Mouse (Mus musculus): ENCODE measurements around the gene Grik3.

Gene Grik3

DNA sequence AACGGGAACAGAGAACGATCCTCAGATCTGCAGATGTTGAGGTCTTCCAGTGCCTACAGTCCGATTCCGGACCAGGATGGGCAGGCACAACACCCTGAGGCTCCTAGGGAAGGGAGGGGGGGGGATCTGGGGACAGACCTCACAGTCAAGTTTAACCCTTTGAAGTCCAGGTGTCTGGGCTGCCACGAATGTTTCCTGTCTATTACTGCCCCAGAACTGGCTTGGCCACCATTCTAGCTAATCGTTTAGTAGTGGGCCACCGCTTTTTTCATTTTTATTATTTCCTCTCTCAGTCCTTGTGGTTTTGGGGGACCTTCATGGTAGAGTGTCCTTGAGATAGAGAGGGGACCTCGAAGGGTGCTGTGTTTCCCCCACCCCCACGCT is 1.6 kb downstream of the Grik3 start:
- DNase-seq (ENCODE audit: low spot score in 2 of 2) = no peak

GRCm38 (mm10) chr4:125492706-125493105 is 2.2 kb downstream of the Grik3 start:
- DNase-seq (ENCODE audit: low spot score in 2 of 2) = no peak

DNA sequence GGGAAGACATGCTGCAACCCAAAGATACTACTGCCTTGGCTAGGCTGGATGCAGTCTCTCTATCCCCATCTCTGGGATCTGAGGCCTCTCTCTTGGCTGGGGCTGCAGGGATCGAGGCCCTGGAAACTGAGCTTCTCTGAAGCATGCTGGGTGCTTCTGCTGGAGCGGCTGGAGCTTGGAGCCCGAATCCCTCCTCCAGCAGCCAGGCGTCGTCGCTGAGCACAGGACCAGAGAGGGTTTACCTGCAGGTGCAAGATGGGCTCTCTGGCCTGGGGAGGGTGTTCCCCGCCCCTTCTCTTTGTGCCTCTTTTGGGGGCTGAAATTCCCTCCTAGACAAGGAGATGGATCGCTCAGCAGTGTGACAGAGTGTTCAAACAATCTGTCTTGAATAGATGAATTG is 2.6 kb downstream of the Grik3 start:
- no peak for DNase-seq (ENCODE audit: low spot score in 2 of 2)

DNA sequence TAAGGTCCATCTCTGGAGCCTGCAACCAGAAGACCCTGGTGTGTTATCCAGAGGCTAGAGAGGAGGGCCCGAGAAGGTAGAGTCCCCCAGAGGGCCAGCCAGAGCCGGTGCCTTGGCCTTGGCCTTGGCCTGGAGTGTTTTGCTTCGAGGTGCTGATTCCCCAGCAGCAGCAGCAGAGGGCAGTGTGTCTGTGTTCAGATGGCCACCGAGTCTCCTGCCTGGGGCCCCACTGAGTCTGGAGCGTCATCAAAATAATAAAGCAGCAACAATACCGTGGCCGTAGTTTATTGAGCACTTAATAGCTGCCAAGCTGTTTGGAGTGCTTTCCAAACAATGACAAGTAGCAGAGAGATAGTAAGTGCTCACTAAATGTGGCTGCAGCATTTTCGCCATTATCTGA is 5.0 kb downstream of the Grik3 start:
- DNase-seq (ENCODE audit: low spot score in 2 of 2) = no peak

DNA sequence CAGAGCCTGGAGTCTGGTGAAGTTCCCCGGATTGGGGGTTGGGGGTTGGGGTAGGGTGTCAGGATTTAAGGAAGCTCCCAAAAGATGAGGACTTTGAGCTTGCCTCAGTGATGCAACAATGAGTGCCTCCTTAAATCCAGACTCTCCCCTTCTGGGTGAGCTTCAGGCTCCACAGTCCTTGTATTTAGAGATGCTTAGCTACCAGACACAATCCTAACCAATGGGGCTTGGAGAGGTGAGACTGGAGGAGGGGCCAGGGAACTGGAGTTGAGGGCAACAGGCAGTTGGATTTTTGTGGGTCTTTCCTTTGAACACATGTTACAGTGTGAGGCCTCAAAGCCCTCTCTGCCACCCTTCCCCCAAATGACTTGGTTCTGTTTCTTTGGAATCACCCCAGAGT is 6.5 kb downstream of the Grik3 start:
- DNase-seq (ENCODE audit: low spot score in 2 of 2) = no peak

DNA sequence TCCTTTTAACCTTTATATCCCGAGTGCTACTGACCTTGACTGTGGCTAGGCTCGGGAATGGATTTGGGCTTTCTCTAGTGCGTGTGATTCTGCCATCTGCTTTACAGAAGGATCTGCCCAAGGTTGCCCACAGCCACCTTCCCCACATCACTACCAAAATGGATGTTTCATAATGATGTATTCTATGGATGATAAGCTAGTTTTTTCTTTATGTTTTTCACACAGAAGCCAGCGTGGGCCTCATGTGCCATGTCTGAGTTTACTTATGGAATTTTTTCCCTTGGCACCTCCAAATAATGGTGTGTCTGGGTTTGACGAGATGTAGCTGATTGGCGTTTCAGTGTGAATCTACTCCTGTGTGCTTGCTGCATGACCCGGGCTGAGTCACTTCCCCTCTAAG is 7.0 kb downstream of the Grik3 start:
- no peak for DNase-seq (ENCODE audit: low spot score in 2 of 2)

DNA sequence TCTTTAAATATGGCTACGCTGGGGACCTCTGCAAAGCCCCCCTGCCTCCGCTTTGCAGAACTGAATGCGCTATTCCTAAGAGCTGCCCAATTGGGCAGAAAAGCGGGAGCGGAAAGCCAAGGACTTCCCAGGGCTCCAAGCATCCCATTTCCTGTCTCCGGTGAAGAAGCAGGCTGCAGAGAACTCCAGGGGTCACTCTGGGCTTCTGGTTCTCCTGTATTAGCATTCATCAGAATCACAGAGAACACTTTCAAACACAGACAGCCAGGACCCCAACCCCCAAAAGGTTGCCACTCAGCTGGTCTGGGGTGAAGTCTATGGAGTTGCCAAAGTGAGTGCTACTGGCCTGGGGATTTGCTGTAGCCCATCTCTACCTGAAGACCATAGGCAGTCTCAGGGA is 8.4 kb downstream of the Grik3 start:
- DNase-seq (ENCODE audit: low spot score in 2 of 2) = no peak

- DNase-seq (ENCODE audit: low spot score in 2 of 2) = no peak
Observed at GRCm38 (mm10) chr4:125502861-125503260, 12.4 kb downstream of the Grik3 start.

GRCm38 (mm10) chr4:125512434-125512833 is 21.9 kb downstream of the Grik3 start:
- DNase-seq (ENCODE audit: low spot score in 2 of 2) = no peak

- DNase-seq (ENCODE audit: low spot score in 2 of 2) = no peak
Observed at GRCm38 (mm10) chr4:125515646-125516045, 25.1 kb downstream of the Grik3 start.

DNA sequence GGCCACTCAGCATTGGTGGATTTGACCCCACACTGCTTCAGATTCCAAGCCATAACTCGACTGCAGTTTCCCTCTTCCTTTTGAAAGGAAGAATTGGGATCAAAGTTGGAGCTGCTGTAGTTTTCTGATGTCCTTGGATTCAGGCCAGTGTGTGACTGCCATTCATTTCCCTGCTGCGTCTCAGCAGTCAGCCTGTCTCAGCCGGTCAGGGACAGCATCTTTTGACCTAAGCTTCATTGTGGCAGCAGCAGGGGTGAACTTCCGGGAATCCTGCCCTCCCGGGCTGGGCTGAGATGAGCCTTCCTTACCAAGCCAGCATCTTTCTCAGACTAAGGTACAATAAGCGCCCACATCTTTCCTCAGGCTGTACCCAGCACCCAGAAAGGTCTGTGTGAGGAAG is 26.1 kb downstream of the Grik3 start:
- DNase-seq (ENCODE audit: low spot score in 2 of 2) = no peak

DNA sequence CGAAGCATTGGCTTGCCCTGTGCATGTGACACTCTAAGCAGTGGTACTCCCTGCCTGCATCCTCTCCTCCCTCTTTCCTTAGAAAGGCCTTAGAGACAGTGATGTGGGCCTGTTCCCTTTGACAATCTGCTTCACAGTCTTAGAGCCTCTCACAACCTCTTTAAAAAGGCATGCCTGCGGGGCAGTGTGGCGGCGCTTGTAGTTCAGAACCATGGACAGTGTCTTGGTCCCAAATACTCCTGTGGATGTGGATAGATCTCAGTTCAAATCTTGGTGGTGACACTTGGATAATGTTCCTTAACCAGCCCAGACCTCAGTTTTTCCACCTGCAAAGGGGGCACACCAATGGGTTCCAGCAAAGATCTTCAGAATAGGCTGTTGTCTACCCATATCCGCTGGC is 28.4 kb downstream of the Grik3 start:
- DNase-seq (ENCODE audit: low spot score in 2 of 2) = no peak

DNA sequence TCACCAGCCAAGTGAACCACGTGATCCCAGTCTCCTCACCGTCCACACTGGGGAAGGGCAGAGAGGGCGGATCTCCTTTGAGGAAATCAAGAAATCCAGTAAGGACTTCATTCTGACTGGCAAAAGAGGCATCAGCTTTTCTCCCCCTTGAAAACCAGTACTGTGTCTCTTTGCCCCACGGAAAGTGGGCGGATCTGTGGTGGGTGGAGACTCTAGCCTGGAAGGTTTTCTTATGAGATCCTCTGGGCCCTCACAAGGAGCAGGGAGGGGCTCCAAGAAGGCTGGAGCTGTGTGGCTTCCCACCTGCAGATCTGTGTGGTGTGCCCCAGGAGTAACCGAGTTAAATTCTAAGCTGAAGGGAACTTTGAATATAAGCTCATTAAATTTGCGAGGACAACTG is 32.4 kb downstream of the Grik3 start:
- no peak for DNase-seq (ENCODE audit: low spot score in 2 of 2)

DNA sequence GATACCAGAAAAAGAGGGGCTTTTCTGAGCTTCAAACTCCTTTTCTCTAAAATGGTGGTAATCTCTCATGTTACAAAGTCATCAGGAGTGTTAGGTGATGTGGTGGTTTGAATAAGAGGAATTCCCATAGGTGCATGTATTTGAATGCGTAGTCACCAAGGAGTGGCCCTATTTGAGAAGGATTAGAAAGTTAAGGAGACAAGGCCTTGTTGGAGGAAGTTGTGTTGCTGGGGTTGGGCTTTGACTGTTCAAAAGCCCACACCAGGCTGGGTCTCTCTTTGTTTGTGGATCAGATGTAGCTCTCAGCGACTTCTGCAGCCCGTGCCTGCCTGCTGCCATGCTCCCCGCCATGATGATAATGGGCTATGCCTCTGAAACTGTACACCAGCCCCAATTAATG is 34.8 kb downstream of the Grik3 start:
- DNase-seq (ENCODE audit: low spot score in 2 of 2) = no peak

DNA sequence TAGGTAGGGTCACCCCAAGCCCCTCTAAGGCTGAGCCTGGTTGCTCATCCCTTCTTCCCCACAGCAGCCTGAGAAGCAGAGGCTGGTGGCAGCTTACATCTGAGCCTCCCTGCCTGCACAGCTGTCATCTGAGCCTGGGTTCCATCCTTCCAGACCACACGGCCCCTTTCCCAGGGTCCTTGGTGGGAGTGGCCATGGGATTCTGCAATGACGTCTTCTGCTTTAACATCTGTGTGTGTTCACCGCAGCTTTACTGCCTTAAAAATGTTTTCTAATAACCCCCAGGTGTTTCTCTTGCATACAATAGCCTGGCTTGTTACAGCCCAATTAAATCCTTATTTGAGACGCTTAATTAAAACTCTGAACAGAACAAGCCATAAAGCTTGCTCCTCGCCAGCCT is 35.9 kb downstream of the Grik3 start:
- no peak for DNase-seq (ENCODE audit: low spot score in 2 of 2)

GRCm38 (mm10) chr4:125533965-125534364 is 43.5 kb downstream of the Grik3 start:
- DNase-seq (ENCODE audit: low spot score in 2 of 2) = no peak

DNA sequence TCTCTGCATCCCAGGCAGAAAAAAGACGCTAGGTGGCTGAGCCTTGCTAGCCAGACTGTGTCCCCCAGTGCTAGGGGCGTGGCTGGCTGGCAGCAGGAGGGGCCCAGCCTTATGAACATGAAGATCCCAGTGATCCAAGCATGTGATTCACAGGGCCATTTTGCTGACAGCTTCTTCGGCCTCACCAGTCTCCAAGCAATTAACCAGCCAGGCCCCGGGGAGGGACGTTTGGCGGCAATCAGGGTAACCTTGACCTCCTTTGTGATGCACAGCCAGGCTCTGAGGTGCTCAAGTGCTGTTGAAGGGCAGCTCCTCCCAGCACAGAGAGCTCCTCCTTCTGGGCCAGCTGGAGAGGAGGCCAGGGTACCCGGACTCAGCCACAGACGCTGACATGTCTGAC is 43.9 kb downstream of the Grik3 start:
- DNase-seq (ENCODE audit: low spot score in 2 of 2) = no peak

- no peak for DNase-seq (ENCODE audit: low spot score in 2 of 2)
Observed at GRCm38 (mm10) chr4:125534991-125535401, 44.5 kb downstream of the Grik3 start.

DNA sequence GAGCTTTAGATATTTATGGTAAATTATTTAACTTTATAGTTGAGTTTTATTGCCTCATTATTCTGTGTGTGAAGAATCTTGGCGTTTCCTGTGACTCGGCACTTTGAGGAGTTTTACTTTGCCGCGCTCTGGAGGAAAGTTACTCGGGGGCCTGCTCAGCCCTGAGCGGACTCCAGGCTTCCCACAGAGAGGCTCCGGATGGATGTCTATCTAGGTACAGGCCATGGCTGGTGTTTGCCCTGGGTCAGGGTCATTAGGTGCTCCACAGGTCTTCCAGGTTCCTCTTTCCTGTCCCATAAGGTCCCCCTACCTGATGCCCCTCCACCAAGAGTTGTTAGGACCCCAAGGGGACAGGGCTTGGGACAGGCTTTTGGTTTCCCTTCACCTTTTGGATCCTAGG is 45.0 kb downstream of the Grik3 start:
- DNase-seq (ENCODE audit: low spot score in 2 of 2) = no peak

DNA sequence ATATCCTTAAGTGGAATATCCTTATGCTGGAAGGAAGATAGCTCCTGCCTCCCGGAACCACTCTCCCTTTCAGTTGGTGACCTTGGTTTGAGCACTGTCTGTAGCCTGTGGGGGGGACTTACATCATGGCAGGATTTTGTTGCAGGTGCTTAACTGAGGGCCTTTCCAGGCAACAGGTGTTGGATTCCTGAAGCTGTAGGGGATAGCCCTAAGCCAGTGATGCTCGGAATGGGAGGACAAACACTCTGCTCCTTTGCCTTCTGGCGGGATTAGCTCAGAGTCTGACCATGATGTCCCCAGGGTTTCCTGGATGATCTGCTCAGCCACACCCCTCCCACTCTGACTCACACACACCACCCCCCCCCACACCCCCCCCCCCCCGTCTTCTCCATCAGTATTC is 45.5 kb downstream of the Grik3 start:
- no peak for DNase-seq (ENCODE audit: low spot score in 2 of 2)

DNA sequence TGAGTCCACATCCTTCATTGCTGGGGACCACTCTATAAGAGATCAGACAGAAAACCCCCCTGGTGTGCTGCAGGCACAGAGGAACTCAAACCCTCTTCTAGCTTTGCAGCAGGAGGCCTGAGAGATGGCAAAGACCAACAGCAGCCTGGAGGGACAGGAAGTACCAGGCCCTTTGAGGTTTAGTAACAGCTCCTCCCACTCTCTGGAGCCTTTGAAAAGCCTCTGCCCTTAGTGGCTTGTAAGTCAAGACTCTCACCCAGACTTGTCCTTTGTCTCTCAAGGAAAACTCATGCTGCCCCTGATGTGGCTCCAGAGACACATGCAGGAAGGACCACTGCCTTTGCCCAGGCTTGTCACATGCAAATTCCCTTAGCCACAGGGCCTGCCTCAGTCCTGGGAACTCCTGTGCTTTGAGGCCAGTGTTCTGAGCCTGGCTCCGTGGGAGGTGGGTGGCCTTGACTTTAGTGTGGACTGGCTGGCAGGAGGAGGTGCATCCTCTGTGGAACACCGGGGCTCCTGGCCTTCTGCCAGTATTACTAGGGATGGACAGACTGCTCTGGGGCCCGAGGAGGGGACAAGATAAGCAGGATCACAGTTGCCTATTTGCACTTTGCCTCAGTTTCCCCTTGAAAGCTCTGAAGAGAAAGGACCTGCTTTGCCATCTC is 47.9 kb downstream of the Grik3 start:
- DNase-seq (ENCODE audit: low spot score in 2 of 2) = no peak

- no peak for DNase-seq (ENCODE audit: low spot score in 2 of 2)
Observed at GRCm38 (mm10) chr4:125539617-125540016, 49.1 kb downstream of the Grik3 start.

DNA sequence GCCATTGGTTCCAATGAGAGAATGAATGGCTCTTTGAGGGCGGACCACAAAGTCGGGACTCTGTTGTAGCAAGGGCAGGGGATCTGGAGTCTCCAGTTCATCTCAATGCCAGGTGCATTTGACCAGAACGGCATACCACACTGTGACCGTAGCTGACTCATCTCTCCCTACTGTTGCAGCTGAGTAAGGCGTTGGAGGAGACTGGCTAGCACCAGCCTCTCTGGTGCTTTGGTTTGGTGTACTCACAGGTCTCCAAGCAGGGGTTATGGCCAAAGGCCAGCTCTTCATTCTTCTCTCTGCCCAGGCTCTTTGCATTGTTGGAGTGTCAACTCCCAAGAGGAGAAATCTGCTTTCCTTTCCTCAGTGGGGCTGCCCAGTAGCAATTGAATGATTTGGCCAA is 52.7 kb downstream of the Grik3 start:
- DNase-seq (ENCODE audit: low spot score in 2 of 2) = no peak

GRCm38 (mm10) chr4:125544947-125545767 is 54.7 kb downstream of the Grik3 start:
- DNase-seq (ENCODE audit: low spot score in 2 of 2) = no peak
